Mouse (Mus musculus): ENCODE results near the gene Krt10.

The Krt10 gene

DNA sequence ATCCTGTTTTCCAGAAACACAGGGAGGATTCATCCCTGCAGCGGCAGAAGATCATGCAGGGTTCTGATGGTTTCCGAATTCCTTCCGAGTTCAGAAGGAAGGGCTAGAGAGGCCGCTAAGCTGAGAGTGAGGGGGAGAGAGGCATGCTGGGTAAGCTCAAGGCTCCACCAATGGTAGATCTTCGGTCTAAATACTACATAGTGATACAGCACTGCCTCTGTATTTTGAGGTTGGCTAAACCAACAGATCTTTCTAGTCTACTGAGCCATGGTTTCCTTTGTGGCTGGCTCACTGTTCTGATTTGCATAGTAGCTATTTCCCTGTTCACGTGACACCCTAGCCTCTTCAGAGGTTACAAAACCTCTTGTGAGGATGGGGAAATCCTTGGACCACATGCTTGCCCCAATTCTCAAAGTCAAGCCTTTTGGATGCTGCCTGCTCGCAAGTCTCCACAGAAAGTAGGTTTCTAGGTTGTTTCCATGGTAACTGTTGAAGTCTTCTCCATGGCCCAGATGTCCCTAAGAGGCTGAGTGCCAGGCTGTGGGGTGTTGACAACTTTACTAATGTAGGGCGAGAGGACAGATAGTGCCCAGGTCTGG lies 19.2 kb downstream of the Krt10 start:
- no peak for DNase-seq (ENCODE audit: low spot score)

DNA sequence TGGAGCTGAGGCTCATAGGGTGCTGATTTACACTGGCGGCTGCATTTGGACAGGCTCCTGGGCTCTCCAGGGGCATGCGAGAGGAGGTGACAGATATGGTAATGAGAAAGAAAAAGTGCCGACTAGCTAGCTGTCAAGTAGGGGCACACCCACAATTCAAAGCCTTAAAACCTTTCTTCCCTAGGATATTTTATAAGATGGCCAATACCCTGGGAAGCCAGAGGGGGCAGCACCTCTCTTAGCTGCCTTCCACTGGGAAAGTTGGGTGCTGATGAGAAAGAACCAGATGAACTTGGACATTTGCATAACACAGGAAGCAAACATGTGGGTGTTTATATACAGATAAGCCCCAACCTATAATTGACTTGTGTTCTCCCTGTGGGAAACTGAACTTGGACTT lies 19.9 kb downstream of the Krt10 start:
- no peak for DNase-seq (ENCODE audit: low spot score)

DNA sequence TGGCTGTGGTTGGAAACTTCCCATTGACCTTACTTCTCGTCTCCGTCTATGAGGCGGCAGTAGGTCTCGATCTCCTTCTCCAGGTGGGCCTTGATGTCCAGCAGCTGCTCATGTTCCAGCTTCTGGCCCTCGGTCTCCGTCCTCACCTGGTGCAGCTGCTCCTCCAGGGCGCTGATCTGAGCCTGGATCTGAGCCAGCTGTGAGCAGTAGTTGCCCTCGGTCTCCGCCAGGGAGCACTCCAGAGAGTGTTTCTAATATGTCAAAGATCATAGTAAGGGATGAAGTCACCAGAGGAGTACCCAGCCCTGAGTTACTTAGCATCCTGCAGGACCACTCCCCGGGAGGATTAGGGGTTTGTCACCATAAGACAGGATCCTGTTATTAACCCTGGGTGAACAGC lies 22.4 kb downstream of the Krt10 start:
- no peak for DNase-seq (ENCODE audit: low spot score)

DNA sequence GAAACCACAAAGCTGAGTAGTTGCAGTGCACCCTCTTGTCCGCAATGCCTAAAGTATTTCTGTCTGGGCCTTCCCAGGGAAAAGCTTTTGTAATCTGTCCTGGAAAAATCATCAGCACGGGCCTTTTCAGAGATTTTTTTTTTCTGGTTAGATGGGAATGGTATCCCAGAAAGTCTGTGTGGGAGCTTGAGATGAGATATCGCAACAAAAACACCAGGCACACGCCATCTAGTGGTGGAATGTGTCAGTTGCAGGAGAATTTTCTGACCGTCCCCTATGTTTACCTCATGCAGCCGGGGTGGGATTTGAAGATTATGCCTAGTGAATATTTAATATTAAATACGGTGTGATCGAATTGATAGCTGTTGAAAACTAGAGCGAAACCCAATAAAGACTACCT lies 24.8 kb downstream of the Krt10 start:
- DNase-seq (ENCODE audit: low spot score) = no peak

DNA sequence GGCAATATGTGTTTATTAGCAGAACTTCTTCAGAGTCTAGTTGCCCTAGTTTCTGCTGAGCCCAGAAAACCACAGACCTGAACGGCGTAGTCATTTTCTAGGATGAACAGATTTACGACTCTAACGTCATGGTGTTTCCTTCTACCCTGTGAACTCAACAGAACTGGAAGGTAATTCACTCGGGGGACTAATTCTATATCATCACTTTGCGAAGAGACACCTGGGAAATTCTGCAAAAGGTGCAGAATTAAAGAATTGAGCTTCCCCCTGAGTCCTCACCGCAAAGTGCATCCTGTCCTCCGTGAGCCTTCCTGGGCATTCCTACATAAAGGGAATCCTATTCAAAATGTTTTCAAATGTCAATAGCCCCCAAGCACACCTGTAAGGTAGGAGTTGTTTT lies 27.7 kb downstream of the Krt10 start:
- DNase-seq (ENCODE audit: low spot score) = no peak

DNA sequence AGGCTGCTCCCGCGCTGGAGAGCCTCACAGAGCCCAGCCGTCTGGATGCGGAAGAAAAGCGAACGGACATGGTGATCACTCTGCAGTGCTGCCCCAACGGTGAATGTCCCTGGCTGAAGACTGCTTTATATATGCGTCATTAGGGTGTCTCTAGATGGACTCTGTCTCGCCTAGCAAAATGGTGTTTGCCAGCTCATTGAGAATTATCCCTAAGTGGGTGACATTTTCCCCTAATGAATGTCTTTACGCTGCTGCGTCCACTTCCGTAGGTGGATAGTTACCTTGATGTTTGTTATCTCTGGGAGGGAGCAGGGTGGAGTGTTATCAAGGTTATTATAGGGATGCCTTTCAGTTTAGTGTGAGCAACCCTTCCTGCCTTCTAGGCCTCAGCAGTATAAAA lies 38.2 kb downstream of the Krt10 start, which contains the start of gene Krt27:
Krt27 (minus strand) TSS at position 101 of the 400 bp plus-strand sequence.
- DNase-seq (ENCODE audit: low spot score) = no peak

DNA sequence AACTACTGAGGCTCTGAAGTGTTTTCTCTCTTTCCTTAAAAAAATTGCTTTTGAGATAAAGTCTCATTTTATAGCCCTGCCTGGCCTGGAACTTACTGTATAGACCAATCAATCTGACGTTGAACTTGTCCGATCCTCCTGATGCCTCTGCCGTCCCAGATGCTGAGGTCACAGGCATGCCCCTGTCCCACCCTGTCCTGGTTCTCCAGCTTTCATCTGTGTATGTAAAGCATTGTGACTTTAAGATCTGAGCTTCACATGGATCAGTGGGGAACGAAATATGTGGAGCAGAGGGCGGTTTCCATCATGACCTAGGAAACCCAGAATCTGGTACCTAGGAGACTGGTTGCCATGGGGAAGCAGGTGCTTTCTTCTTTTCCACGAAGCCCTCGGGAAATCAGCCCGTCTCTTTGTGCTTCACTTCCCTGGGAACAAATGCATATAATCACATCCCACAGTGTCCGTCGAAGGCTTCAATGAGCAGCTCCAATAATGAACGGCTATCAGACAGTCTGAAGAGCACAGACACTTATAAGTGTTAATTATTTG lies 49.8 kb downstream of the Krt10 start:
- no peak for DNase-seq (ENCODE audit: low spot score)

DNA sequence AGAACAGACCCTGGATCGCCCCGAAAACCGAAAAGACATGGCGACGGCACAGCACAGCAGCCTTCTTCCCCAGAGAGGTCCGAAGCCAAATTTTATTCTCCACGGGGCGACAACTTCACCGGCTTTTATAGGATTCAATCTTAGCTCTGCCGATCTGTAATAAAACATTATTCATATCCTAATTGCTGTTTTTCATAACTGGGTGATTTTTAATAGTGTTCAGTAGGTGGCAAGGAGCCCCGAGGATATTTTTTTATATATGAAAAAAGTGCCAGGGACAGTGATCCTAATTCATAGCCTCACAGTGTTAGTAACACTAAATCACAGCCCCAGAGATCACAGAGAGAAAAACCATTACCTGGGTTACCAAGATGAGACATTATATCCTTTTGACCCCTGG lies 51.3 kb downstream of the Krt10 start, which contains the start of gene Krt26:
Krt26 (minus strand) TSS at position 101 of the 400 bp plus-strand sequence.
- DNase-seq (ENCODE audit: low spot score) = no peak

Measured in ovary, postnatal 10 days (tissue).